Mouse (Mus musculus): ENCODE measurements around the gene Ebf3. TPM values are rescaled to one million over a fixed set of nuclear protein-coding genes. Genes with fewer than 3 reads are reported as not detected.

Gene Ebf3
- polyA plus RNA-seq, 1 experiment = 1.9 TPM

DNA sequence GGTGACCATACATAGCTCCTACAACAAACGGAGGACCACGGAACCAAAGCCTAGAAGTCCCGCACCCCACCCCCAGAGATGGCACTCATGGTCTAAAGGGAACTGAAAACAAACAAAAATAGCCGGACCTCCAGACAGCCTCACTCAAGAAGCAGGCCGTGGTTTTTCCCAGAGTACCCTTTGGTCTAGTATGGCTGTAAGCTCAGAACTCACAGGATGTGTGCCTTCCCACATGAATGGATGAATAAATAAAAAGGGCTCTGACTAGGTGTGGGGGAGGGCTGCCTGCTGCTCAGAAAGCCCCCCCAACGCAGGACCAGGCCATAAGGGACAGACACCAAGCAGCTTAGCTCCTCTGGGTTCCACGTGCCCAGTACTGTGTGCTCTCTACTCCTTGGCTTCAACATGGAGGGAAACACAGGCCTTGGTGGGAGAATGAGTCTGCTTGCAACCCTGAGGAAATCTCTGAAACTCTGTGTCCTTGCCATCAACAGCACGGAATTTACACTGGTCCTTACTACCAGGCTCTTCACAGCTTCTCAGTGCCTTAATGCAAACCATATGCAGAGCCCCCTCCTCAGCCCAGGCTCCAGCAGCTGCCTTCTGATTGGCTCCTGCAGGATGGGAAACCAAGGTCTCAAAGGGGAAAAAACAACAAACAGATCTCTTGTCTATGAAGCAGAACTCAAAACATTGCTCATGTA is 45.6 kb downstream of the Ebf3 start:
- no peaks in the 10 kb centered on the region for H3K27me3 ChIP-seq (ENCODE audit: control insufficient read depth, insufficient read depth, insufficient read length)
- H3K36me3 ChIP-seq (ENCODE audit: control insufficient read depth, insufficient read depth) = no peaks in the 10 kb centered on the region
- no peak overlapping the region for H3K4me2 ChIP-seq (ENCODE audit: low read depth)
- no peak overlapping the region for H3ac ChIP-seq (ENCODE audit: control insufficient read depth, insufficient read length)
- no peak overlapping the region for H3K4me3 ChIP-seq
- H3K79me2 ChIP-seq (ENCODE audit: control insufficient read depth, insufficient read depth) = peaks cover 3% of the 10 kb centered on the region
- no peak for TF ChIP-seq TCF3 (IDR thresholded peaks at IDR 0.05; ENCODE audit: insufficient read length, low read depth)
- TF ChIP-seq E2F4 (IDR thresholded peaks at IDR 0.05; ENCODE audit: insufficient read depth) = no peak
- TF ChIP-seq POLR2AphosphoS2 (IDR thresholded peaks at IDR 0.05; ENCODE audit: insufficient read length, low read depth) = no peak
- TF ChIP-seq USF1 (IDR thresholded peaks at IDR 0.05; ENCODE audit: low read depth) = no peak
- no peak for TF ChIP-seq MAX (IDR thresholded peaks at IDR 0.05; ENCODE audit: low read depth)
- no peak for TF ChIP-seq REST (IDR thresholded peaks at IDR 0.05; ENCODE audit: insufficient read depth, insufficient read length)
- no peak for TF ChIP-seq POLR2A (IDR thresholded peaks at IDR 0.05; ENCODE audit: insufficient read length, low read depth)
- no peak for TF ChIP-seq SRF (IDR thresholded peaks at IDR 0.05; ENCODE audit: control insufficient read depth, insufficient read length, low read depth)
- no peak for TF ChIP-seq TCF12 (IDR thresholded peaks at IDR 0.05; ENCODE audit: insufficient read depth, poor library complexity, severe bottlenecking)
- no peak for TF ChIP-seq MYOD1 (IDR thresholded peaks at IDR 0.05; ENCODE audit: control insufficient read depth in 1 of 3, insufficient read length in 2 of 3, low read depth in 2 of 3)
- no peak for TF ChIP-seq CEBPB (IDR thresholded peaks at IDR 0.05; ENCODE audit: insufficient read depth, poor library complexity, severe bottlenecking)
- no peak for TF ChIP-seq MYOG (IDR thresholded peaks at IDR 0.05; ENCODE audit: control insufficient read depth in 1 of 3, insufficient read depth in 1 of 3, insufficient read length in 2 of 3, low read depth in 2 of 3)

DNA sequence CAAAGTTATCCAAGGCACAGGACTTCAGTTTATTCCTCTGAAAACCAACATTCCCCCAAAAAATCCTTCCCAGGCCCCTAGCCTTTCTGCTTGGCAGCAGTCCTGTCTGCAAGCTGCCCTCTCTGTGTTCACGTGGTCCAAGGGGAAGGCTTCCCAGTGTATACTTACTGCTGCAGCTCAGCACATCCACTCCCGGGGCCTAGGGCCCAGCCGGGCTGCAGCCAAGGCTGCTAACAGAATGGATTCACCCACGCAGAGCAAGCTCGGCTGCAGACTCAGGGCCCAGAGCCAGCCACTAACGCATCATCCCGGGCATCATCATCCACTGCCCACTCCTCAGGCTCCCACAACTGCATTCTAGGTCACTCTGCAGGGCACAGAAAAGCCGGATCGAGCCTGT is 46.8 kb downstream of the Ebf3 start:
- peaks cover 3% of the 10 kb centered on the region for H3K79me2 ChIP-seq (ENCODE audit: control insufficient read depth, insufficient read depth)
- TF ChIP-seq CEBPB (IDR thresholded peaks at IDR 0.05; ENCODE audit: insufficient read depth, poor library complexity, severe bottlenecking) (no peak), POLR2A (IDR thresholded peaks at IDR 0.05; ENCODE audit: insufficient read length, low read depth) (no peak), TCF12 (IDR thresholded peaks at IDR 0.05; ENCODE audit: insufficient read depth, poor library complexity, severe bottlenecking) (no peak), SRF (IDR thresholded peaks at IDR 0.05; ENCODE audit: control insufficient read depth, insufficient read length, low read depth) (no peak), POLR2AphosphoS2 (IDR thresholded peaks at IDR 0.05; ENCODE audit: insufficient read length, low read depth) (no peak), MYOG (IDR thresholded peaks at IDR 0.05; ENCODE audit: control insufficient read depth in 1 of 3, insufficient read depth in 1 of 3, insufficient read length in 2 of 3, low read depth in 2 of 3) (no peak), REST (IDR thresholded peaks at IDR 0.05; ENCODE audit: insufficient read depth, insufficient read length) (no peak), USF1 (IDR thresholded peaks at IDR 0.05; ENCODE audit: low read depth) (no peak), E2F4 (IDR thresholded peaks at IDR 0.05; ENCODE audit: insufficient read depth) (no peak), MYOD1 (IDR thresholded peaks at IDR 0.05; ENCODE audit: control insufficient read depth in 1 of 3, insufficient read length in 2 of 3, low read depth in 2 of 3) (no peak), MAX (IDR thresholded peaks at IDR 0.05; ENCODE audit: low read depth) (no peak)
- no peak overlapping the region for H3ac ChIP-seq (ENCODE audit: control insufficient read depth, insufficient read length)
- no peaks in the 10 kb centered on the region for H3K36me3 ChIP-seq (ENCODE audit: control insufficient read depth, insufficient read depth)
- no peak overlapping the region for H3K4me3 ChIP-seq
- no peak overlapping the region for H3K4me2 ChIP-seq (ENCODE audit: low read depth)
- no peaks in the 10 kb centered on the region for H3K27me3 ChIP-seq (ENCODE audit: control insufficient read depth, insufficient read depth, insufficient read length)

- no peak overlapping the region for H3K4me3 ChIP-seq
- no peaks in the 10 kb centered on the region for H3K27me3 ChIP-seq (ENCODE audit: control insufficient read depth, insufficient read depth, insufficient read length)
- no peaks in the 10 kb centered on the region for H3K36me3 ChIP-seq (ENCODE audit: control insufficient read depth, insufficient read depth)
- H3K4me2 ChIP-seq (ENCODE audit: low read depth) = no peak overlapping the region
- H3ac ChIP-seq (ENCODE audit: control insufficient read depth, insufficient read length) = no peak overlapping the region
- TF ChIP-seq E2F4 (IDR thresholded peaks at IDR 0.05; ENCODE audit: insufficient read depth) (no peak), MYOG (IDR thresholded peaks at IDR 0.05; ENCODE audit: control insufficient read depth in 1 of 3, insufficient read depth in 1 of 3, insufficient read length in 2 of 3, low read depth in 2 of 3) (no peak), TCF3 (IDR thresholded peaks at IDR 0.05; ENCODE audit: insufficient read length, low read depth) (no peak), MAX (IDR thresholded peaks at IDR 0.05; ENCODE audit: low read depth) (no peak), SRF (IDR thresholded peaks at IDR 0.05; ENCODE audit: control insufficient read depth, insufficient read length, low read depth) (no peak), CEBPB (IDR thresholded peaks at IDR 0.05; ENCODE audit: insufficient read depth, poor library complexity, severe bottlenecking) (no peak), POLR2A (IDR thresholded peaks at IDR 0.05; ENCODE audit: insufficient read length, low read depth) (no peak), REST (IDR thresholded peaks at IDR 0.05; ENCODE audit: insufficient read depth, insufficient read length) (no peak), POLR2AphosphoS2 (IDR thresholded peaks at IDR 0.05; ENCODE audit: insufficient read length, low read depth) (no peak), TCF12 (IDR thresholded peaks at IDR 0.05; ENCODE audit: insufficient read depth, poor library complexity, severe bottlenecking) (no peak), MYOD1 (IDR thresholded peaks at IDR 0.05; ENCODE audit: control insufficient read depth in 1 of 3, insufficient read length in 2 of 3, low read depth in 2 of 3) (no peak), USF1 (IDR thresholded peaks at IDR 0.05; ENCODE audit: low read depth) (no peak)
- H3K79me2 ChIP-seq (ENCODE audit: control insufficient read depth, insufficient read depth) = peaks cover 3% of the 10 kb centered on the region
These were observed 47.7 kb downstream of the Ebf3 start for GRCm38 (mm10) chr7:137266575-137266974.

- TF ChIP-seq CEBPB (IDR thresholded peaks at IDR 0.05; ENCODE audit: insufficient read depth, poor library complexity, severe bottlenecking) (no peak), E2F4 (IDR thresholded peaks at IDR 0.05; ENCODE audit: insufficient read depth) (no peak), REST (IDR thresholded peaks at IDR 0.05; ENCODE audit: insufficient read depth, insufficient read length) (no peak)
These were observed 51.9 kb downstream of the Ebf3 start for GRCm38 (mm10) chr7:137262330-137262729.

More at GRCm38 (mm10) chr7:137262330-137262729, 51.9 kb downstream of the Ebf3 start:
- H3K27me3 ChIP-seq (ENCODE audit: control insufficient read depth, insufficient read depth, insufficient read length) = no peaks in the 10 kb centered on the region
- H3ac ChIP-seq (ENCODE audit: control insufficient read depth, insufficient read length) = no peak overlapping the region
- no peak overlapping the region for H3K4me2 ChIP-seq (ENCODE audit: low read depth)
- H3K4me3 ChIP-seq = no peak overlapping the region
- peaks cover 3% of the 10 kb centered on the region for H3K79me2 ChIP-seq (ENCODE audit: control insufficient read depth, insufficient read depth)
- no peaks in the 10 kb centered on the region for H3K36me3 ChIP-seq (ENCODE audit: control insufficient read depth, insufficient read depth)

Measured in myocyte (in vitro differentiated cells).